Mouse (Mus musculus) ovary, postnatal 10 days (tissue): Measurements from ENCODE around the gene Mast1.
"Not testable (repeated sequence)": the region's sequence is repeated elsewhere in the genome, so short reads cannot be mapped to it uniquely, and the experiment has no call there.

ENCODE experiments used
- DNase-seq: peaks from one replicate; pipeline ENCODE4 v3.0.0; 2022; ENCODE audit warnings: low spot score

Mast1 gene

DNA sequence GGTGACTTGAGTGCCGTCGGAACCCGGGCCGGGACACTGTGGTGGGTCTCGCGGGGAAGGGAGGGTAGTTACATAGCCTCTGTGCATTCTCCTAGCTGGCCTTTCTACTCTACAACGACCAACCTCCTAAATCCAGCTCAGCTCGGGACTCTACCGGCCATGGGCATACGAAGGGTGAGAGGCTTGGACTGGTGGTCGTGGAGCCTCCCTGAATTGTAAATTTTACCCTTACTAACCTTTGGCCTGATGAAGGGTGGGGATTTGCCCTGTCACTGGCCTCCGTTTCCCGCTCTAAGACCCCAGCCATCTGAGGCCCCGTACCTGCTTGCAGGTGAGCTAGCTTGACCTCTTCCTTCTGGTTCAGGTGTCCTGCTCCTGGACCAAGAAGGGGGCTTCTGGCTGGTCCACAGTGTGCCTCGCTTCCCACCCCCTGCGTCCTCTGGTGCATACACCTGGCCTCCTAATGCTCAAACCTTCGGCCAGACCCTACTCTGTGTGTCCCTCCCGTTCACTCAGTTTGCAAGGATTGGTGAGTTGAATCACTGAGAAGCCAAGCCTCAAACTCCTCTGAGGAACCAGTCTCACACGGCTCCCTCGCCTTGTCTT lies 27.9 kb downstream of the Mast1 start:
- no peak for DNase-seq

DNA sequence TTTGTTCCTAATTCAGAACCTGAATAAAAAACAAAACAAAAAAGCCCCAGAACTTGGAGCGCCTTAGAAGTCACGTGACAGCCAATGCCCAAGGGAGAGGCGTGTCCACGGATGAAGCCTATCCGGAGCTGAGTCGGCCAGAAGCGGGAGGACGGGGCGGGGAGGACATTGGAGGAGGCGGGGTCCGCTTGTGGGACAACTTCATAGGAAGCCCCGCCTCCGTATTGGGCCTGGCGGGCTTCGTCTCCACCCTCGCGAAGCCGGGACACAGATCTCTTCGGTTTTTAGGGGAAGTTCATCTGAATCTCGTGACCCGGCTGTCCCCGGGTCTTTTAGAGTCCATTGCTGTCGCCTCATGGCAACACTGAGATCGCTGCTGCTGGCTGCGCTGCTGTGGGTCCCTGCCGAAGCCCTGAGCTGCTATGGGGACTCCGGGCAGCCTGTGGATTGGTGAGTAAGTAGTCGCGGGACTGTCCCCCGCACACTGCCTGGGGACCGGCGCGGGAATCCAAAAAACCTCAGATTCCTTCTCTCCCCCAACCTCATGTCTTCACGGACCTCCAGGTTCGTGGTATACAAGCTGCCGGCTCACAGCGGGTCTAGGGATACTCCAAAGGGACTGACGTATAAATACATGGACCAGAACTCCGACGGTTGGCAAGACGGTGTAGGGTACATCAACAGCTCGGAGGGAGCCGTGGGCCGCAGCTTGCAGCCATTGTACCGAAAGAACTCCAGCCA lies 28.6 kb downstream of the Mast1 start, which contains the start of gene Dnase2a:
Gene Dnase2a, plus strand, starts transcription at position 140 of the 741 bp plus-strand sequence.
- peak; percentile 74 for DNase-seq

DNA sequence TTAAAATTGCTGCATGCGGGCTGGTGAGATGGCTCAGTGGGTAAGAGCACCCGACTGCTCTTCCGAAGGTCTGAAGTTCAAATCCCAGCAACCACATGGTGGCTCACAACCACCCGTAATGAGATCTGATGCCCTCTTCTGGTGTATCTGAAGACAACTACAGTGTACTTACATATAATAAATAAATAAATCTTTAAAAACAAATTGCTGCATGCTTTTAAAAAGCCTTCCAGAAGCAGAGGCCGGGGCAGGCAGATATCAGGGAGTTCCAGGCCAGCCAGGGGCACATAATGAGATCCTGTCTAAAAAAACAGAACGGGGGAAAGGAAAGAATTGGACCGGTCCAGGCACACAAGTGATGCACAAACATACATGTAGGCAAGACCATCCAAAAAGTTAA lies 29.2 kb downstream of the Mast1 start:
- not testable (repeated sequence) for DNase-seq

DNA sequence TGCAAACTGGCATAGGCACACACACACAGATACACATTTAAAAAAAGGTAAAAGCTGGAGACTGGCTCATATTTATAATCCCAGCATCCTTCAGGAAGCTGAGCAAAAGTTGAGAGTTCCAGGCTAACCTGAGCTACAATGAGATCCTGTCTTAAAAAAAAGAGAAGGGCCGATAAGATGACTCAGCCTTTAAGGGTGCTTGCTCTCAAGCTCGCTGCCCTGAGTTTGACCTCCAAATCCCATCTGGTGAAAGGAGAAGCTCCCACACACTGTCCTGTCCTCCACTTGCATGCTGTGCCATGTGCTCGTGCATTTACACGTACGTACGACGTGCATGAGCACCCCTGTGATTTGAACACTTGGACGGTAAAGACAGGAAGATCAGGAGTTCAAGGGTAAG lies 29.7 kb downstream of the Mast1 start:
- DNase-seq, result no peak

DNA sequence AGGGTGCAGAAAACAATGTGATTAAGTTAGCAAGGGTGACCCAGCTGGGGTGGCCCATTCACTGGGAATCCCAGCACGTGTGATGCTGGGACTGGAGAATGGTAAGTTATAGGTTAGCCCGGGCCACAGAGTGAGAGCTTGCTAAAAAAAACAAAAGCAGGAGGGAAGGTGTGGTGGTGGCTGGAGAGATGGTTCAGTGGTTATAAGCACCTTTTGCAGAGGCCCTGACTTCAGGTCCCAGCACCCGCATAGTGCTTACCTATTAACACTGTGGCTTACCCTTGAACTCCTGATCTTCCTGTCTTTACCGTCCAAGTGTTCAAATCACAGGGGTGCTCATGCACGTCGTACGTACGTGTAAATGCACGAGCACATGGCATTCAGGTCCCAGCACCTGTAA lies 30.1 kb downstream of the Mast1 start:
- DNase-seq, result no peak

DNA sequence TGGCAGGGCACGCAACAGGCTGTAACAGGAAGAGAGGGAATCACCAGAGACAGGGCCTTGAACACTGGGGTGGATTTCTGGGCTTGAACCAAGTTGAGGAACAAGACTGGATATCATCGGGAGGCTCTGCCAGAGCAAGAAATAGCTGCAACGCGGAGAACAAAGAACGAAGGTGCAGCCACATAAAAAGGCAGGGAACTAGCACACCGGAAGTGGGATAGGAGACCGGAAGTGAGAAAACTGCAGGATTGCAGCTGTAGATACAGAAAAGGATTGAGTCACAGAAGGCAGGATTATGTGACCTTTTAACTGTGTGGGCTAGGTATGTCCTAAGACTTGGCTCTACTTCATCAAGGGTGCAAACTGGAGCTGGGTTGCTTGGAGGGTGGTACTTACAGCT lies 32.8 kb downstream of the Mast1 start:
- no peak for DNase-seq

DNA sequence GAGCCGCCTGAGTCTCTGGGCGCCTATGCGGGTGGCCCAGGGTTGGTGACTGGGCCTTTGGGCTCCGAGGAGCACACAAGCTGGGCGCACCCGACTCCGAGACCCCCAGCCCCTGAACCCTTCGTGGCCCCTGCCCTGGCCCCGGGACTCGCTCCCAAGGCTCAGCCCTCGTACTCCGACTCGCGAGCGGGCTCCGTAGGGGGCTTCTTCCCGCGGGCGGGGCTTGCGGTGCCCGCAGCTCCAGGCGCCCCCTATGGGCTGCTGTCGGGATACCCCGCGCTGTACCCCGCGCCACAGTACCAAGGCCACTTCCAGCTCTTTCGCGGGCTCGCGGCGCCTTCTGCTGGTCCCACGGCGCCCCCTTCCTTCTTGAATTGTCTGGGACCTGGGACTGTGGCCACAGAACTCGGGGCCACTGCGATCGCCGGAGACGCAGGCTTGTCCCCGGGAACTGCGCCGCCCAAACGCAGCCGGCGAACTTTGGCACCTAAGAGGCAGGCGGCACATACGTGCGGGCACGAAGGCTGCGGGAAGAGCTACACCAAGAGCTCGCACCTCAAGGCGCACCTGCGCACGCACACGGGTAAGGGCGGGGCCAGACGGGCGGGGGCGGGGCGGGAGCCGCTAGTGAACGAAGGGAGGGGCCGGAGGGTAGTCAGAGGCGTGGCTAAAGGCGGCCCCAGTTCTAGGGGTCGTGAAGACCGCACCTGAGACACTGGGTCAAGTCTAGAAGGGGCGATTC lies 34.1 kb downstream of the Mast1 start:
- peak; percentile 90 for DNase-seq

DNA sequence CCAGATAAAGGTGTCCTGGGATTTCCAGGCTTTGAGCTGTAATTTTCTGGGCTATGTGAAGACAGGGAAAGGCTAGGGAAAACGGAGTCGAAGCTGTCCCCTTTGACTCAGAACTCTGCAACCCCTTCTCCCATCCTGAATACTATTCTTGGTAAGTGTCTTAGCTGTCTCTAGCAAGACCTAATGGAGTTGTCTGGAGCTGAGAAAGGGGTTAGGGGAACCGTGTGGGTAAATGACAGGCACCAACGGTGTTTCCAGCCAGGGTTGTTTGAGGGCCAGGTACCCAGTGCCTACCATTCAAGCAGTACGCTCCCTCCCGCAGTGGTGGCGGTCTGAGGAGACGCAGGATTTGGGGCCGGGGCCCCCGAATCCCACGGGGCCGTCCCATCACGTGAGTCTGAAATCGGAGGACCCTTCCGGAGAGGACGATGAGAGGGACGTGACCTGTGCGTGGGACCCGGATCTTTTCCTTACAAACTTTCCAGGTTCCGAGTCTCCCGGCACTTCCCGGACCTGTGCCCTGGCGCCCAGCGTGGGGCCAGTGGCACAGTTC lies 34.7 kb downstream of the Mast1 start:
- DNase-seq, result no peak

DNA sequence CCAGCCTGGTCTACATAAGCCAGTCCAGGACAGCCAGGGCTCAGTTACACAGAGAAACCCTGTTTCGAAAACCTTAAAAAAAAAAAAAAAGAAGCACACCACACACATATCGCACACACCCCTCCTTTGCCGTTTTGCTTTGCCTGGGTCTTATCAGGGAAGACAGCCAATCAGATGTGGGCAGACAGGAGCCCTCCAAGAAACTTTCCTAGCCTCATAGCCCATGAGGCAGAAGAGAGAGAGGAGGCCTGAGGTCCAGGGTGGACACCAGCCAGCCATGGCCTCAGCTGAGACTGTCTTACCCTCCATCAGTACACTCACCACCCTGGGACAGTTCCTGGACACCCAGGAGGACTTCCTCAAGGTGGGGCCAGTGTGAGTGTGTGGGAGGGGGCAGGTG lies 35.4 kb downstream of the Mast1 start, which contains the start of gene Klf1:
Gene Klf1, plus strand, starts transcription at position 177 of the 400 bp plus-strand sequence.
- DNase-seq, result no peak

DNA sequence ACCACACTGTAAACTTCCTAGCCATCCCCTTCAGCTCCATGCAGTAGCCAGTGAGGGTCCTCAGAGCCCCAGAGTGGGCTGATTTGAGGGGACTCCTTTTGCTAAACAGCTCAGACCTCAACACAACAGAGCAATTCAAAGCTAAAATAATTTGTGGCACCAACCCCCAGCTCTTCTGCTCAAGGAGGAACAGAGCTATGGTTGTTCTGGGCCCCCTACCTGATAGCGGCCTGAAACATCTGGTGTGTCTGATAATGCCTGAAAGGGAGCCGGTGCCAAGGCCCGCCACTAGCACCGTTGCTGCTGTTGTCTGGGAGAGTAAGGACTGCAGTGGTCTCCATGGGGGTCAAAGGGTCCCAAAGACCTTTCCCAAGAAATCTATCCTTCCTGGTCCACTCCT lies 36.1 kb downstream of the Mast1 start:
- DNase-seq, result no peak

DNA sequence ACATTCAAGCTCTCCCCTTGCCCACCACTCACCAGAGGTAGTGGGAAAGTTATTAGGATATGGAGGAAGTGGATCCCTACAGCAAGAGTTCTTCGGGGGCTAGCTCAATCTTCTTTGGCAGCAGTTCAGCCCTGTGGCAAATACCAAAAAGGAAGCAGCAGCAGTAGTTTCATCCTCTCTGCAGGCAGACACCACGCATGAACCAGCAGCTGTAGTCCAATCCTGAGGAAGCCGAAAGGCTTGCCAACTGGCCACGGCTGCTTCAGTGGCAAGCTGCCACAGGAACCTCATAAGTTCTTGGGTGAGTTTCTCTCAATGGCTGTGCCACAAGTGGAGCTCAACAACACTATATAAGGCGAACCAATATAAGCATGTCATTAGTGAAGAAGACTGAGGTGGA lies 41.2 kb downstream of the Mast1 start:
- no peak for DNase-seq

DNA sequence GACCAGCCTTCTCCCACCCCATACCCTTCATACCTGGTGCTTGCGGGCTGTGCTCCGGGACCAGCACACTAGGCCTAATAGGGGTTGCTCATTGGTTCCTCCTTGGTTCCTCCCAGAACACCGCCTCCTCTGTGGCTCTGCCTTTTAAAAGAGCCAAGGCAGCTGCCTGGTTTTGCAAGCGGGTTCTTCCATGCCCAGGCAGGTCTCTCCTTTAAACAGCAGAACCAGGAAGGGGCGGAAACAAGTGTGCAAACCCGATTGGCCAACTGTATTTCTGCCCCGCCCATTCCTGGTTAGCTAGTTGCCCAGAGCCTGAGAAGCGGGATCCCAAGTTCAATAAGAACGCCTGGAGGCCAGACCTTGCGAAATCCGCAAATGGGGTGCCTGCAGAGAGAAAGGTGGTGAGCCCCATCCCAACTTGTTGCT lies 43.4 kb downstream of the Mast1 start, which contains the start of gene Gcdh:
Gene Gcdh, minus strand, starts transcription at position 213 of the 426 bp plus-strand sequence.
- peak; percentile 67 for DNase-seq

DNA sequence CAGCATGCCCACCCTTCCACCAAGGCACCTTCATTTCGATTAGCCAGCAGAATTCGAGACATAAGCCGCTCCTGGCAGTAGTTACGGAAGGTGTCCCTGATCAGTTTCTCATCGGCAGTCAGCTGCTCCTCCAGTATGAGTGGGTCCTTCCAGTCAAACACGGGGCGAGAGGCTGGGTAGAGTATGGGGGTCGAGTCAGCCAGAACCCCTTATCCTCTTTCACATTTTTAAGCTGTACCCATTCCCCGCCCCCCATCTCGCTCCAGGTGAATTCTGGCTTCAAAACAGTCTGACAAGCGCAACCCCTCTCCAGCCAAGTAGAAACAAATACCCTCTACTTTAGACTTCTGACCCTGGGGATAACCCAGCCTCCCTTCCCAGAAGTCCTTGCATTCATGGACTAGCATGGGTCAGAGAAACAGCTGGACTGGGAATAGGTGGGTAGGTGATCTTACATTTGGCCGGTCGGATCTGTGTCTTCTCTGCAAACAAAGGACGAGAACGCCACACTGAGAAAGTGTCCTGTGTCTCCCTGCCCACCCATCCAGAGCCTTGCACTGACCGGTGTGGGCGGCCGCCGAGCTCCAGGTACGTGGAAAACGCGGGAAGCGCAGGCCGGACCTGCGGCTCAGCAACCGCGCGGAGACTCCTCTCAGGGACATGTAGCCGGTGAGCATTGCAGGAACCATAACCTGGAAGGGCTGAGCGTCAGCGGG lies 44.0 kb downstream of the Mast1 start:
- no peak for DNase-seq

DNA sequence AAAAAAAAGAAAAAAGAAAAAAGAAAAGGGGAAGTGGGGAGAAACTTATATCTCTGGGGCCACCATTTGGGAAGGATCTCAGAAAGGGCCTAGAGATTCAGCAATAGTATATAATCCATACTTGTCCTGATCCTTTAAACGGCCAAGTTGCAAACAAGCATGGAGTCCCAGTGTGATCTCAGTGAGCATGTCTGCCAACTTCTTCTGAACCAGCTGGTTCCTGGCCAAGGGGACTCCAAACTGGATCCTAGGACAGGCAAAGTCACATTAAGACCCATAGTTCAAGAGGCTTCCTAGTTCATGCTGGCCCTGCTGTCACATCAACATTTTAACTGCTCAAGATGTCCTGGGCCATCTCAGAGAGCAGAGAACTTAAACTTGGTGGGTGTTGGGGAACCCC lies 48.0 kb downstream of the Mast1 start:
- no peak for DNase-seq

DNA sequence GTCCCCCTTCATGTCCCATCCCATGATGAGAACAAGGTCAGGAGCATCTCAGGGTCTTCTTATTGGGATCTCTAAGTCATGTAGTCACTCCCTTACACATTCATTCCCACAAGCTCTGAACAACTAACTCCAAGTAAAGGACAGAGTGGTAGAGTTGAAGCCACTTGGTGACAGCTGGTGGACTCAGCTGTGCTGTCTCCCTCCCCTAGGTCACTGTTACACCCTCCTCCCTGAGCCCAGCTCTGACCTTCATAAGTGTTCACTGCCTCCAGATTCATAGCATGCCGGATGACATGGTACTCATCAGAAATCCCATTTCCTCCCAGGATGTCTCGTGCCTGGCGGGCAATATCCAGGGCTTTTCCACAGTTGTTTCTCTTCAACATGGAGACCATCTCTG lies 48.9 kb downstream of the Mast1 start:
- no peak for DNase-seq

DNA sequence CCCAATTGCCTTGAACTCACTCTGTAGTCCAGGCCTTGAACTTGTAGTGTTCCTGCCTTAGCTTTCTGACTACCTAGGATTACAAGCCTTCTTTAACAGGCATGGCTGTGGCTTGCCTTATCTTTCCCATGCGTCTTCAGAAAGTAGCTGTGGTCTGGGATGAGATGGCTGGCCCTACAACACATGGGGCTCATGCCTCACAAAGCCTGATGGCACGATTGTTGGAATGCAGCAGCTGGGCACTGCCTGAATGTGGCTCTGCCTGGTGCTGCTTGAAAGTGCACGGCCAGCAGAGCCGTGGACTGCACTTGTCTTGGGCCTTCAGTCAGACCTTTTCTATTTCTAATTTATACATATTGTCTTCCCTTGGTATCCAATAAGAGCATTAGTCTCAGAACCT lies 52.4 kb downstream of the Mast1 start:
- no peak for DNase-seq

DNA sequence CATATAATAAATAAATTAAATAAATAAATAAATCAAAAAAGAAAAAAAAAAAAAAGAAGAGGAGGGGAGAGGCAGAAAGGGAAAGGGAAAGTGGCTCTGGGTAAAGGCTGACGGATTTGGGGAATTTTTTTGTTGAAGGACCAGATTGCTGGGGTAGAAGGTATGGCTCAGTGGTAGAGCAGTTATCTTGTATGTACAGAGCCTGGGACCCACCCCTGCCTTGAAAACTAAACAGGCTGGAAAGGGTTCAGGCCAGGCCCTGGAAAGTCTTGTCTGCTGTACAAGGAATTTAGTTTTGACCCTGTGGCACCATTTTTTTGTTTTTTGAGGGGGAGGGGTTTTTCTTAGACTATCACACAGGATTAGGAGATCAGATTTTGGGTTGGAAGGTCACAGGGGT lies 58.2 kb downstream of the Mast1 start:
- DNase-seq, result no peak

DNA sequence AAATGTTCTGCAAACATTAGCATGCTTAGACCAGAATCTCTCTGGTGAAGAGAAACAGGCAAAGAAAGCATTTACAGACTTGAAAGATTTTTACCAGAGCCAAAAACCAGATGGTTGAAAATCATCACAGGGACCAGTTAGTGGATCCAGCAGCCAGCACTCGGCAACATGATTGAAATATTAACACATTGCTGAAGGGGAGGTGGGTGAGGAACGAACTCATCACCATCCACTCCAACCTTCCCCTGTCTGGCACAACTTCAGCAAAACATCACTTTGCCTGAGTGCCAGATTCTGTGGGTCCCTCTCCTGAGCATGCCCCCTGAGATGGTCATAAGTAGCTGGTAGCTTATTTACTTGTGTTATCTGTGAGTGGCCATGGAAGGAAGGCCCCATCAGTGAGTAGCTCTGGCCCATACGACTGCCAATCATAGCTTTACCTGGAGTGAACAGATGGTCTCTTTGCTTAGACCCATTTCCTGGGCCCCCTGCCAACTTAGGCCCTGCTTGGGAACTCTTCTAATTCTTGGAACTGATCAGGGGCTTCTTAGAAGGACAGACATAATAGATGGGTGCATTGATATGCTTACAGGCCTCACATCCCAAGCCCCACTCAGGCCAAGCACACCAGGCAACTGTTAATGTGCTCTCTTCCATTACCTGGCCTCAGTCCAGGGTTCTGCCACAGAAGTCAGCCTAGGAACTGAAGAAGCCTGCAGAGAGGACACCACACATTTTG lies 59.7 kb downstream of the Mast1 start:
- no peak for DNase-seq

DNA sequence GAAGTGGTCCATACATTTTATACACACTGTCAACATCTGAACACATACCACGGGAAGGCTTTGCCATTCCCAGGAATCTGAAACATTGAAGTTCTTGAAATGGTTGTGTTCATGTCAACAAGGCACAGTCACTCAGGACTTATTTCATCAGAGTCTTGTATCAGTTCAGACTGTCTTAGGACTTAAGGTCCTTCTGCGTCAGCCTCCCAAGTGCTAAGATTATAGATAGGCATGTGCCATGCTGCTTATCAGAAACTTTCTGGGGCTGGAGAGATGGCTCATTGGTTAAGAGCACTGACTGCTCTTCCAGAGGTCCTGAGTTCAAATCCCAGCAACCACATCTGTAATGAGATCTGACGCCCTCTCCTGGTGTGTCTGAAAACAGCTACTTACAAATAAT lies 62.8 kb downstream of the Mast1 start:
- no peak for DNase-seq

DNA sequence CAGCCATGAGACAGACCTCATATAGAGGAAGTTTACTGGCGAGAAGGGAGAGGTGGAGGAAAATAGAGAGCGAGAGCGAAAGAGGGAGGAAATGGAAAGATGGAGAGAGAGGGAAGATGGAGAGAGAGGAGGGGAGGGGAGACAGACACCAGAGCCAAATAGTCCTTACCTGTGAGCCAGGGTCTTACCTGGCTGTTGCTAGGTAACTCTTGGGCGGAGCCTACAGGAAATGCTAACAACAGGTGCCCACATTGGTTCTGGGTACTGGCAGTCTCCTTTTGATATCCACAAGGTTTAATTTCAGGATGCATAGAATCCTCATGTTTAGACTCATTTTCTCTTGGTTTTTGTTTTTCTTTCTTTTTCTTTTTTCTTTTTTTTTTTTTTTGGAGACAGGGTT lies 64.1 kb downstream of the Mast1 start:
- no peak for DNase-seq

DNA sequence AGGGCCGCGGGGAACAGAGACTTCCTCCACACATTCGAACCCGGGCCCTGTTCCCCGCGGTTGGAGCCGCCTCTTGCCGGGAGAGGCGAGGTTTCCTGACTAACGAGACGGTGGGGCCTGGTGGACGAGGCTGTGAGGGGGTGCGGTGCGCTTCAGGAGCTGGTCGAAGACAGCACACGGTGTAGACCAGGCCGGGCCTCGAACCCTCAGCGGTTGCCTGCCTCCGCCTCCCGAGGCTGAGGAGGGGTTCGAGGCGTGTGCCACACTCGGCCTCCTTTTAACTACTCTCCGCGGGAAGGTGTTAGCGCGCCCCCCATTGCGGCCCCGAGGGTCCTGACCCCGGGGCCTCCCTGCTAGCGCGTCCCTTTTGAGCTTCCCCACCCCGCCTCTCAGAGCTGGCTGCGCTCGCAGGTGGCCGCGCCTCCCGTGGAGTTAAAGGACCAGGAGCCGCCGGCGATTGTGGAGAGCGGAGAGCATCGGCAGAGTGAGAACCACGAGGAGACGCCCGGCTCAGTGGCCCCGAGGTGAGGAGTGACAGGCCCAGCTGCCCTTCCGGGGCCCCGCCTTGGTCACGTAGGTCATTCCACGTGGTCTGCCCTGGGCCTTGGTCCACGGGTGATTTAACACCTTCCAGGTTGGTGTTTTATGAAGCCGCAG lies 64.7 kb downstream of the Mast1 start:
- DNase-seq, result no peak
